In genomic region chr3:58577506-58578050, GRCm38 (mm10) we compare ENCODE assay signal across 8 mouse cellular contexts. TPM values are rescaled to one million over a fixed set of nuclear protein-coding genes. Genes with fewer than 3 reads are reported as not detected.
DNase-seq lines count a peak whose midpoint lies in the region; ATAC-seq and TF ChIP-seq lines count a peak whose summit lies in the region.

No protein-coding gene starts in this region.

- 18% methylated on average over 8 of the region's 8 CpGs for WGBS in heart, embryonic 15.5 days
- 13% methylated on average over 8 of the region's 8 CpGs for WGBS in forebrain, postnatal 0 days
- WGBS in midbrain, embryonic 11.5 days: 27% methylated on average over 8 of the region's 8 CpGs

- ATAC-seq in heart, embryonic 15.5 days (replicated peaks; ENCODE audit: insufficient number of reproducible peaks, insufficient read depth, low FRiP score, low read depth): no peak
- ATAC-seq in forebrain, postnatal 0 days: no peak
- no peak for ATAC-seq in midbrain, embryonic 11.5 days (ENCODE audit: low FRiP score)

- H3K27ac ChIP-seq in heart, embryonic 15.5 days: peak overlapping the region; percentile 98
- H3K27ac ChIP-seq in forebrain, postnatal 0 days (ENCODE audit: low read depth, low read length): peak overlapping the region; percentile 99; the same call in 1 of the 2 replicates
- no peak overlapping the region for H3K27ac ChIP-seq in midbrain, embryonic 11.5 days (ENCODE audit: low read depth, low read length)

- peak overlapping the region; percentile 93 for H3K9ac ChIP-seq in heart, embryonic 15.5 days
- peak overlapping the region; percentile 96 for H3K9ac ChIP-seq in forebrain, postnatal 0 days
- peak overlapping the region; percentile 99 for H3K9ac ChIP-seq in midbrain, embryonic 11.5 days (ENCODE audit: low read length)

- peak overlapping the region; percentile 62 for H3K4me2 ChIP-seq in heart, embryonic 15.5 days
- H3K4me2 ChIP-seq in forebrain, postnatal 0 days (ENCODE audit: low read depth): peak overlapping the region; percentile 55
- H3K4me2 ChIP-seq in midbrain, embryonic 11.5 days: peak overlapping the region; percentile 57

- TF ChIP-seq CTCF in forebrain, postnatal 0 days (IDR thresholded peaks at IDR 0.05; ENCODE audit: low read depth): no peak

- no peaks in the 10 kb centered on the region for H3K9me3 ChIP-seq in heart, embryonic 15.5 days (replicated peaks)
- no peaks in the 10 kb centered on the region for H3K9me3 ChIP-seq in forebrain, postnatal 0 days (ENCODE audit: low read length)
- H3K9me3 ChIP-seq in midbrain, embryonic 11.5 days (ENCODE audit: control insufficient read depth, low read length): no peaks in the 10 kb centered on the region

- DNase-seq in heart, adult 9 months (ENCODE audit: low spot score in 2 of 2): no peak
- peak; percentile 27 for DNase-seq in MEL-GATA-1-ER (ENCODE audit: extremely low read depth, low read depth)
- peak; percentile 24 for DNase-seq in forebrain, postnatal 0 days
- peak; percentile 87 for DNase-seq in midbrain, embryonic 11.5 days (ENCODE audit: low spot score, missing footprints)
- DNase-seq in right cerebral cortex, postnatal 36 days (ENCODE audit: low spot score in 2 of 2): no peak
- no peak for DNase-seq in cerebellum, adult 8-10 months
- DNase-seq in frontal cortex, adult 2 months (ENCODE audit: extremely low spot score in 1 of 2, low spot score in 1 of 2): no peak

- H3K4me1 ChIP-seq in heart, embryonic 15.5 days (replicated peaks): peaks cover 28% of the 10 kb centered on the region
- peaks cover 3% of the 10 kb centered on the region; the same call in 1 of the 2 replicates for H3K4me1 ChIP-seq in forebrain, postnatal 0 days (ENCODE audit: insufficient read depth)
- H3K4me1 ChIP-seq in midbrain, embryonic 11.5 days (ENCODE audit: control insufficient read depth, insufficient read depth, low read length): peaks cover 4% of the 10 kb centered on the region

- no peaks in the 10 kb centered on the region for H3K36me3 ChIP-seq in heart, embryonic 15.5 days
- H3K36me3 ChIP-seq in forebrain, postnatal 0 days (ENCODE audit: insufficient read depth): no peaks in the 10 kb centered on the region
- H3K36me3 ChIP-seq in midbrain, embryonic 11.5 days (ENCODE audit: control insufficient read depth, insufficient read depth, low read length): peaks cover 6% of the 10 kb centered on the region; the same call in 1 of the 2 replicates

- peak overlapping the region; percentile 75 for H3K4me3 ChIP-seq in heart, embryonic 15.5 days
- peak overlapping the region; percentile 99 for H3K4me3 ChIP-seq in forebrain, postnatal 0 days (ENCODE audit: low read depth, low read length)
- peak overlapping the region; percentile 95 for H3K4me3 ChIP-seq in midbrain, embryonic 11.5 days (ENCODE audit: low read depth, low read length)

- no peaks in the 10 kb centered on the region for H3K27me3 ChIP-seq in heart, embryonic 15.5 days
- H3K27me3 ChIP-seq in forebrain, postnatal 0 days (ENCODE audit: insufficient read depth, low read length): no peaks in the 10 kb centered on the region
- H3K27me3 ChIP-seq in midbrain, embryonic 11.5 days (ENCODE audit: control insufficient read depth, insufficient read depth, low read length): no peaks in the 10 kb centered on the region

RNA-seq across cellular contexts. Expression of gene Selenot, which starts 1.1 kb away (rescaled TPM):
- 15.4 and 18.8 TPM in 2 replicates for polyA plus RNA-seq in heart, embryonic 15.5 days (2015; fragmentation: Nextera tagmentation; extraction: Ambion mirVana)
- 174 and 190 TPM in 2 replicates for total RNA-seq in forebrain, postnatal 0 days (2014; rRNA removed)
- 12.5 and 19.3 TPM in 2 replicates for polyA plus RNA-seq in forebrain, postnatal 0 days (2015; fragmentation: Nextera tagmentation; extraction: Ambion mirVana)
- 29.3 and 30.9 TPM in 2 replicates for polyA plus RNA-seq in midbrain, embryonic 11.5 days (2014; fragmentation: Nextera tagmentation; extraction: Ambion mirVana)
- polyA plus RNA-seq in frontal cortex, adult 2 months (2012; rRNA removed): 107 and 115 TPM in 2 replicates

RNA-seq across cellular contexts. Expression of gene Serp1, which starts 51.9 kb away (rescaled TPM):
- 80.7 and 91.6 TPM in 2 replicates for polyA plus RNA-seq in heart, embryonic 15.5 days (2015; fragmentation: Nextera tagmentation; extraction: Ambion mirVana)
- 45.8 and 49.3 TPM in 2 replicates for total RNA-seq in forebrain, postnatal 0 days (2014; rRNA removed)
- polyA plus RNA-seq in forebrain, postnatal 0 days (2015; fragmentation: Nextera tagmentation; extraction: Ambion mirVana): 59.5 and 64.5 TPM in 2 replicates
- polyA plus RNA-seq in midbrain, embryonic 11.5 days (2014; fragmentation: Nextera tagmentation; extraction: Ambion mirVana): 146 and 148 TPM in 2 replicates
- polyA plus RNA-seq in frontal cortex, adult 2 months (2012; rRNA removed): 23.6 and 23.7 TPM in 2 replicates

RNA-seq across cellular contexts. Expression of gene Eif2a, which starts 52.0 kb away (rescaled TPM):
- polyA plus RNA-seq in heart, embryonic 15.5 days (2015; fragmentation: Nextera tagmentation; extraction: Ambion mirVana): 32.0 and 34.5 TPM in 2 replicates
- 79.4 and 94.3 TPM in 2 replicates for total RNA-seq in forebrain, postnatal 0 days (2014; rRNA removed)
- polyA plus RNA-seq in forebrain, postnatal 0 days (2015; fragmentation: Nextera tagmentation; extraction: Ambion mirVana): 41.8 and 44.2 TPM in 2 replicates
- polyA plus RNA-seq in midbrain, embryonic 11.5 days (2014; fragmentation: Nextera tagmentation; extraction: Ambion mirVana): 62.7 and 68.6 TPM in 2 replicates
- polyA plus RNA-seq in frontal cortex, adult 2 months (2012; rRNA removed): 37.0 and 39.0 TPM in 2 replicates

RNA-seq across cellular contexts. Expression of gene Erich6, which starts 59.4 kb away (rescaled TPM):
- polyA plus RNA-seq in heart, embryonic 15.5 days (2015; fragmentation: Nextera tagmentation; extraction: Ambion mirVana): 0.08 TPM in 1 of 2 replicates, not detected in the other
- 0.29 and 0.92 TPM in 2 replicates for total RNA-seq in forebrain, postnatal 0 days (2014; rRNA removed)
- polyA plus RNA-seq in forebrain, postnatal 0 days (2015; fragmentation: Nextera tagmentation; extraction: Ambion mirVana): 0.33 and 0.45 TPM in 2 replicates
- 0.08 TPM in 1 of 2 replicates, not detected in the other for polyA plus RNA-seq in midbrain, embryonic 11.5 days (2014; fragmentation: Nextera tagmentation; extraction: Ambion mirVana)
- polyA plus RNA-seq in frontal cortex, adult 2 months (2012; rRNA removed): 1.8 and 2.0 TPM in 2 replicates

Comparison
In these comparisons a context has a peak if more than half of its experiments do, and no peak if none do; other contexts are left out.
1. DNase-seq: peak in MEL-GATA-1-ER (single experiment), forebrain, postnatal 0 days (single experiment) and midbrain, embryonic 11.5 days (single experiment); none in heart, adult 9 months (0 of 2), right cerebral cortex, postnatal 36 days (0 of 2), cerebellum, adult 8-10 months (single experiment) and frontal cortex, adult 2 months (0 of 2).
2. Peak in every context shown above with its lines, with median percentiles within 50 percentile points of each other: H3K4me2 ChIP-seq, H3K4me3 ChIP-seq and H3K9ac ChIP-seq.